Mouse (Mus musculus): Measurements from ENCODE around the gene Palmd.

Gene Palmd

DNA sequence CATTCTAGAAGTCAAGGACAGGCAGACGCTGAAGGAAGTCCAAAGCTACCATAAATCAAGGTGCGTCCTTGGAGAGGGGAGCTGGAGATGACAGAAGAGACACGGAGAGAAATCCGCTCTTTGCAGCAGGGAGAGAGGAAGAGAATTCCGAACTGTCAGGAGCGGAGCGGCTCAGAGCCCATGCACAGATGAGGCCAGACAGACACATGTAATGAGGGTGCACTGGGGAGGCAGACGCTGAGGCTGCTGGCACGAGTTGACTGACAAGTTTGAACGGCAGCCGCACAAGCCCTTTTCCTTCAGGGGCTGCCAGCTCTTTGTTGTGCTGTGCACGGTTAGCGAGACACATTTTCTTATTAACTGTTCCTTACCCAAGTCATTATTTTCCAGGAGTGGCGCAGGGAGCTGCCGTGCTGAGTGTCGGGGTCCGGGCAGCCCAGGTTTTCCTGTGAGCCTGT lies at the start of gene Palmd:
Gene Palmd (minus strand): TSS at position 448 of the 458 bp plus-strand sequence.
- DNase-seq: peak; percentile 68

DNA sequence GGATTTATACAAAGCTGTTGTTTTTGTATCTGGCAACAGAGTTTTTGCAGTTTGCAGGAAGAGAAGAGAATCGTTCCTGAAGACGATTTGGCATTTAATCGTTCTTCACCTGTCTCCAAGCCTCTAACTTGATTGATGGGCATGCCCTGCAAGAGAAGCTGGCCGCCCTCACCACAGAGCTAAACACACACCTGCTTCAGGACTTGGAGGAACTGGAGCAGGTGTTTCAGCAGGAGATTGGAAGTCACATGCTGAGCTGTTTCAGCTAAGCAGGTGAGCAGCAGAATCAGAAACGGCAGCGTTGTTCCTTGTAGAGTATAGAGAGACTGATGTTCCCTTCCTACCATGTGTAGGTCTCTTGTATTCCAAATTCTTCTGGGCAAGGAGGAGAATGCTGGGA lies 41.4 kb upstream of the Palmd start:
- DNase-seq: no peak

DNA sequence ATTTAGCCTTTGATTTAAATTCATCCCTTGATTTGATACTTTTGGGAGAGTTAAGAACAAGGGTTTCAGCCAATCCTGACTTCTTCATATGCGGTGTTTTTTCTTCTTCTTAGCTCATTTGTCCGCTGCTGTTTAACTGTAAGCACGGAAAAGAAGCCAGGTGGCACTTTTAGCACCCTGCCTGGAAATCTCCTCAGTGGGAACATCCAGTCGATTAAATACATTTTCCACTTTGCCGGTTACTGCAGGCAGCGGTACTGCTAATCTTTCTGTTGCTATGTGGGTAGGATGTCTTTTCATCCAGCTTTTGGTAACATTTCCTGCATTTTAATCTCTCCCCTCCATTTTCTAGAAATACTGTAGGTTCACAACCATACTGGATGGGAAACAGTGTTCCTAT lies 38.6 kb upstream of the Palmd start:
- no peak for DNase-seq

DNA sequence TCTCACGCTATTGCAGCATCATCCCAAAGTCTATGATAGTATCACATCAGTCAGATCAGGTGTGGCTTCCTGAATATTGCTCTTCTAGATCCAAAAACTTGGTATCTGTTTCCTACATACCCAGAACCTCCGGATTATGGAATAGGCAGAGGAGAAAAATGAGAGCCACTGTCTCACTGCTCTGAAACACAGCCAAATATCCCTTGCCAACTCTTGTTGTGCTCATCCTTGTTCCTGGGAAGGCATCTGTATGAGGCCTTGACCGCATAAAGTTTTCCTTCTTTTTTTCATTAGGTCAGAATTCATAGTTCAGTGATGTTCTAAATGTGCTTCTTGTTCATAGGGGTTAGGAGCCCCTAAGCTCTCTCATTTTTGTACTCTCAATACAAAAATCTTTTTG lies 37.8 kb upstream of the Palmd start:
- no peak for DNase-seq

DNA sequence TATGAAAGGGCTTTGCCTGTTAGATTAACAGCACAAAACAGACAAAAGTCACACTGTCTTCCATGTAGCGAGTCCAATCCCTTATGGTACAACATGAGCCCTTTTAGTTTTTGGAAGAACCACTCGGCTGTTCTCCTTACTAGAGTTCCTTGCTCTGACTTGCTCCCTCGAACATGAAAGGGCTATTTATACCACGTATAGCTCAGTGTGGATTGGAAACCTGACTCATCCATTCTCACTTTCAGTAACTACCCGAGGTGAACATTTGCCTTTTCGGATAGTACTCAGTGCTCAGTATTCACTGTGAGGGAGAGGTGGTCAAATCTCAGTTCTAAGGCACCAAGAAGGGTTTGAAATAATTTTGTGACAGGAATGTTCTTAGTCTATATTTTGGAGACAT lies 34.6 kb upstream of the Palmd start:
- no peak for DNase-seq

DNA sequence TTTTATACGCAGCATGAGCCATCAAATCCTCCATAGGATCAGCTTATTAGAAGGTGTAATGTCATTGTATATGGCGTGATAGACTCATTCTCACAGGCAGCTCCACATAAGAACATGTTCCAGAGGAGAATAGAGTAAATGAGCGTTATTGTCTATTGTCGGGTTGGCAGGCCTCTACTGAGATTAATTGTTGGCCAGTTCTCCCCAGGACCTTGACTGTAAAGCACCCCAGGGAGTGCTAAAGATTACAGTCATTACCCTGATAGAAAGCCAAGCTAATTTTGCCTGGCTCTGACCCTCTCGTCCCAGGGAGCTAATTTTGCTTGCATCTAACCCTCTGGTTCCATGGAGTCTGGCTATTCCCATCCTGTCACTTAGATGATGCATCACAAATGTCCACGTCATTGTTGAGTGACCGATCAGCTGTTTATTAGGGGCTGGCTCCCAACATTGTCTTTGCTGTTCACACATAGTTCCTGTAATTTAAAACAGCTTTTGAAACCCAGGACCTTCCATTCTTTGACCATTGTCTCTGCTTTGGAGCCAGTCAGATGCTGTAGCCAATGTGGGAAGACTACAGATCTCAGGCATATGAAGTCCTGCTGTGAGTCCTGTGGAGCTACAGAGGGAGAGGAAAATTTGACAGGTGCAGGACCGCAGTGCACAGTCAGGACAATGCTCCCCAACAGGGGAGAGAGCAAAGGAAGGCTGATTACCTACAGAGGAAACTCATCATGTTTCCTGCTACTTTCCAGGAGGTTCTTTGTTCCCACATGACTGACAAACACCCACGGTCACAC lies 33.1 kb upstream of the Palmd start:
- DNase-seq: no peak

DNA sequence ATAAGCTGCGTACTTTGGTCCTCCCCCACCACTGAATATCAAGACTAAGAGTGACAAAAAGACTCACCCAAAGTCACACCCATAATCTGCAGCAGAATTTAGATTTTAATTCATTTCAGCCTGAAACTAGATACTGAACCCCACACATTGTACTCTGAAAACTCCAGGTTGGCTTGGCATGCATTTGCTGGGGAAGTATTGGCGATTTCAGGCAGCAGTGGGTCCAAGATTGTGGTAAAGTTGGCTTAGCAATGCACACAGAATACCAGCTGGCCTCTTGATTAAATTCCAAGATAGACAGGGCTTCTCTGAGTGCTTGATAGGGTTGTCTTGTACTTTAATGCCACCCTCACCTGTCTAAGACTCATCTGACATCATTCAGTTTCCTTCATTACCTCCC lies 24.2 kb upstream of the Palmd start:
- DNase-seq: no peak

DNA sequence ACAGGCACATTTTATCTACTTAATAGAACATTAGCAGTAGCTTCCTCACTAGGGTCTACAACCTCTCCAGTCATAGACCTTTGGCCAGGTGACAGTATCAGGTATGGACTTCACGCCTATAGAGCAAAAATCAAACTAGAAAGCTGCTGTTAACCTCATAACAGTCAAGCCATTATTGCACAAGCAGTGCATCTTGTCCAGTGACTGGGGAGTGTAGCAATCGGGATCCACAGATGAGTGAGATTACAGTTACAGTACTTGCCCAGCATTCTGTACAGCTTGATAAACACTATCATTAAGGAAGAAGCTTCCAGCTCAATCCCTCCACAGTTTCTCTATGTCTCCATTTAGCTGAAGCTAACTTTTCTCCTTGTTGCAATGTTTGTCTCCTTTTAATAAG lies 22.4 kb upstream of the Palmd start:
- no peak for DNase-seq

DNA sequence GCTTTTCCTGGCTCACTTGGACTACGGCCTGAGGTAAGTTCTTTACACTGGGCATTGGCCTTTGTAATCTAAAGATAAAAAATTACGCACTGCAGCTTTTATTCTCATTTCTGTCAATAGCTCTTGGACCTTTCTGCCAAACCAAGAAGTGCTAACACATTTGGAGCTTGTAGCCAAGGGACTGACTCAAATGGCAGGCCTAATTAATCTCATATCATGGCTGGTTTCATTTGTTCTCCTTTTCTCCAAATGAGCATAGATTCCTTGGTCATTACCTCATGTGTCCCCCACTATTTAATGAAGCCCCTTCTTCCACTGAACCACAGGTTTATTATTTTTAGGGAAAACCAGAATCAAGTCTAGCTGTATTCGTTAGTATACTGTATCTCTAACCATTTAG lies 19.4 kb upstream of the Palmd start:
- DNase-seq: no peak

DNA sequence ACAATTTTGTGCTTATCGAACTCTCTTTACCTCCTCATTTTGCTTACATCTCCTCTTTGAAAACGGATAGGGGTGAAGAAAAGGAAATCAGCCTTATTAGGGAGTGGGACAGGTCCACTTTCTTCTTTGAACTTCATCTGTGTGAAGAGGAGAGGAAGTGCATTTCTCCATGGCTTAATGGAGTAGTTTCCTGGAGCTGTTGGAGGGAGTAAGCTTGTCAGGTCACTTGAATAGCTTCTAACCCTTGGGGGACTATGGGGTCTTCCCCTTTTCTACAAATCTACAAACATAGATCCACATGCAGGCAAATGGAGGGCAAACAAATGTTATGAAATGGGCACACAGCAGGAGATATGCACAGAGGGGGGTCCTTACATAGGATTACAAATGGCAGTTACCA lies 17.7 kb upstream of the Palmd start:
- no peak for DNase-seq

DNA sequence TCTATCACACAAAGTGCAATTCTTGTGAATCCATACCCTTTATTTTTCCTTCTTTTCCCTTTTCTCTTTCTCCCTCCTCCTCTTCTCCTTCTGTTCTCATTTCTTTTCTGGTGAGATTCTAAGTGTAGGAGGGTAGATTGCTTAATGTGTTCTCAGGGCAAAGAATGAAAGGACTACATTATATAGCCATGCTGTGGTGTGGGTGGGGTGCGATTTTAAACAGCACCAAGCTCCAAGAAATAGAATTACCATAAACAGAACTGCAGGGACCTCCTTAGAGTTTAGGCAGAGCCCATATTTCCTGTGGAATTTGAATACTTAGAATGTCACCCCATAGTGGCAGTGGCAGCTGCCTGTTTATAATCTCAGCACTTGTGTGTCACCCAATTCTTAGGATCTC lies 17.0 kb upstream of the Palmd start:
- no peak for DNase-seq

DNA sequence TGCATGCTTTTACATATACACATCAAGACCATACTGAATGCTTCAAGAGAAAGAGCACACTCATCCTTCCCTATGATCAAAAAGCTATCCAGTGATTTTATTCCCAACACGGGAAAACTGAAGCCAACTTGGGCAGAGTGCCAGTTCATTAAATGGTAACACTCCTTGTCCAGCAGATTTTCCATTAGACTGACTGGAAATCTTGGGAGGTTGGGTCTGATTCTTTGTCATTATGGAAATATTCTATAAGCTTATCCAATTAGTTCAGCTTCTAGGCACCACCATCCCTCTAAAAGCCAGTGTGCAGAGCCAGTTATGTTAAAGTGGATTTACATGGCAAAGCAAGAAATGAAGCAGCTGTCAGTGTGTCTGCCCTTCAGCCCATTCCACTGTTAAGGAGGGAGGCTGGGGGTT lies 16.3 kb upstream of the Palmd start:
- no peak for DNase-seq

DNA sequence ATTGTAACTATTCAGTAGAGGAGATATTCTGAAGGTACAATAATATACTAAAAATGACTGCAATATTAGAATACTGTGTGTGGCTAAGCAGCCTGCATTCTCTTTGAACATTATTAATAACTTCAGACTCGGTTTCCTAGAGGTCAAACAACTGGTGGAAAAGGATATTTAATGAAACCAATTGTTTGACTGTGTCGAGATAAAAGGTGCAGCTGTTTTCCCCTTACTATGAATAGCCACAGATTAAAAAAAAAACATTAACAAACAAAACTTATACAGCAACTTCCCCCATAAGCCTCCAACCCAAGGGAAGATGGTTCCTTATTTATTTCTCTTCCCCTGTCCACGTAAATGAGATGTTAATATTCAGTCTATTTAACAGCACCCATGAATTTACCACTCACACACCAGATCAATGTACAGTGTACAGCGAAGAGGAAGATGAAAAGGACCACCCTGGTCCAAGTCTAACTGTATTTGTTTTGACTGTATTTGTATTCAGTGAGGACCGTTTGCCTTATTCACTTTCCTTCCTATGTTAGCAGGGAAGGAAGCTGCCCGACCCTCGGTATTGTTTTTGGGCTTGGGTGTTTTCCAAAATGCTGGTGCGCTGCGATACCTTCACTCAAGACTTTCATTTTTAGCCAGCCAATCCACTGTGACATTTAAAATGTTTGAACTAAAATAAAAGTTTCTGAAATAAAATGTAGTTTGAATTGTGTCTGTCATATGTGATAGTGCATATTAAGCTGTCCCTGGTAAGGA lies 13.2 kb upstream of the Palmd start:
- DNase-seq: no peak

DNA sequence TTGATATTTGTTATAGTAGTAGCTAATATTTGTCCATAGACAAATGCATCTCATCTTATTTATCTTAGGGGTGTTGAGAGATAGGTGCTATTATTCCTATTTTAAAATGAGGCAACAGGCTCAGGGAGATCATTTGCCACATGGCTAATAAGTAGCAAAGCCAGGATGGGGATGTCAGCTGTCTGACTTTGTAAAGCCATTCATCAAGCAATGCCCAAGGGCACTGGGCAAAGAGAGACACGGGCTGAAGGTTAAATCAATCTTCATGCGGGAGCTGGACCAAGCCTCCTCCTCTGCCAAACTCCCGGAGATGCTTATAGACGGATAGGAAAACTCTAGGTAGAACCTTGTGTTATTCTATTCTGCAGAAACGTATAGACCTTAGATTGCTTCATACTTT lies 999 bp upstream of the Palmd start:
- DNase-seq: no peak

DNA sequence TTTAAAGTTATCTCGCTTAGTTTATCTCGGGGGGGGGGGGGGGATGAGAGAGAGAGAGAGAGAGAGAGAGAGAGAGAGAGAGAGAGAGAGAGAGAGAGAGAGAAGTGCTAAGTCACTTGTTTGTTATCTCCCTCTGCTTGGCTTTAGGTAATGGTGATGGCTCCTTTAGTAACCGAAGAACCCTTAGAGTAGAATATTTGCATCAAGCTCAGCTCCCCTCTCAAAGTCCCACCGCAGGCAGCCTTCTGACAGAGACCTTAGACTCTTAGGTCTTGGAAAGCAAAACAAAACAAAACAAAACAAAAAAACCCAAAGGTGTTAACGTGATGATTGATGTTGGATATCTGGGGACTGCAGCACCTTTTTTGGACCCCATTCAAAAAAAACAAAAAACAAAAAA lies 216 bp upstream of the Palmd start:
- DNase-seq: no peak

DNA sequence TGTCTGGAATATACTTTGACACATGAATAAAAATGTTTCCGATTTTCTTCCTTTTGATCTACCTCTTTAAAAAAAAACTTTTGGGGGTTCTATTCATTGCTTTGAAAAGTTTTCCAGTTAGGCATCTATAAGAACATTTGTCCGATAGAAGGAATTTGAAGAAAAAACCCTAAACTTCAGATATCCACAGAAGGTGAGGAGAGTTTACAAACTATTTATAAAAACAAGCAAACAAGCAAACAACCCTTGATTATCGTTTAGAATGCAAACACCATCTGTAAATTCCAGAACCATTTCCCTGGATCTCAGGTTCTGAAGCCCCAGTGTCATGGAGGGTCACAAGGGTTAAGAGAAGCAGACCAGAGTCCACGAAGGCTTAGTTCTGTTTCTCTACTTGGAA lies 820 bp downstream of the Palmd start, which contains the start of gene 4930455H04Rik:
Gene 4930455H04Rik (plus strand): TSS at position 301 of the 400 bp plus-strand sequence.
- no peak for DNase-seq

DNA sequence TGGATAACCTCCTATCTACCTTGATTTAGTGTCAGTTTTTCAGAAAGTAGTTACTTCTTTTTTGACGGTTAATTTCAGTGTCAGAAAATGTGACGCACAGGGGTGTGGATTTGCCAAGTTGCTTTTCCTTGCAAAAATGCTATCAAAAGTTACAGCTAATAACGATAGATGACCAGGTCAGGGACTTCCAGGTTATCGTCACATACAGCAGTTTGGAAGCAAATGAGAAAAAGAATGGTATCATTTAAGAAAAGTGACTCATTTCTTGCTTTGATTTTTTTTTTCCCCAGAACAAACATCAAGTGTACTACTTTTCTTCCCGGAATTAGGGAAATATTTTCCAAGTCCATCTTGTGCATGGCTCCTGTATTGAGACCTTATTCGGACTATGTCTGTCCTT lies 1.4 kb downstream of the Palmd start:
- no peak for DNase-seq

DNA sequence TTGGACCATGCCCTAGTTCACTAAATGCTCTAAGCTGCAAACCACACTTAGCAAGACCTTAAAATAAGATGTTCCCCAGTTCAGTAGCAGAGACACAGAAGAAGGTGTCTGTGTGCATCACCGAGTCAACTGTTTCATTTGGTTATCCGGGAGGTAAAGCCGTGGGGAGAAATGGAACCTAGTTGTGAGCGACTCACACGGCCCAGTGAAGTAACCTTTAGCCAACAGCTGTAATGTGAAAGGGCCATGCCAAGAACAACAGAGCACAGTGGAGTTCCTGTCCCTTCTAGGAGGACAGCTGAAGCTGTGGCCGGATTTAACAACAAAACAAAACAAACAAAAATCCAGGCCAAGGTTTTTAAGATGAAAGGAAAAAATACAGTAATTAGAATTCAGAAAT lies 2.0 kb downstream of the Palmd start:
- peak; percentile 41 for DNase-seq

DNA sequence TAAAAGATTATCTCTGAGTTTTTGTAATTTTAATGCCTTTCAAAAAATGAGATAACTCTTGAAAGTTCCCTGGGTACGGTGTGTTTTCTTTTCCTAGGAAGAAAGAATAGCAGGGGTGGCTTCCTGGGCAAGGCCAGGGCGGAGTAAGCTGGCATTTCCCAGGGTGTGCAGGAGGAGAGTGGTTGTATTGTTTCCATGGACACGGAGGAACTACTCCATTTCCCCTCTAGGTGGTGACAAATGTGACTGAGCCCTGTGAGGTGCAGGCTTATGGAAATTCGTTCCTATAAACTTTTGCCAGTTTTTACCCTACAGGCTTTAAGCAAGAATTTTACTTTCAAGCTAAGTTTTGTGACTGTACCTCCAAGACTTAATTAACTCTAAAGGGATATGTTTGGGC lies 2.6 kb downstream of the Palmd start:
- peak; percentile 66 for DNase-seq

DNA sequence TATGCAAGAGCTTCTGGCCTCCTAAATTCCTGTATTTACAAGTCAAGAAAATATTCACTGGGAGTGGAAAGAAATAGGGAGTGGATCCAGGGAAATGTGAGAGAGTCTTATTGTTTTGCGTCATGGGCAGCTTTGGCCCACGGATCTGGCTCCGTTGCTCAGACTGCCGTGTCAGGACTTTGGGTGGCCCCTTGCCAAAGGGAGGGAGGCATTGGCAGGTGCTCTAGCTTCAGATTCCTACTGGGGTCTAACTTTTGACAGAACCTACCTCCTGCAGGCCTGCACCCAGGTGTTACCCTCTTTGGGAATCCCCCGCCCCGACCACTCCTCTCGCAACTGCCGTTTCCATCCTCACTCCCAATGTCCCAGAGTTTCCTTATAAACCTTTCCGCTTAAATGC lies 4.4 kb downstream of the Palmd start:
- peak; percentile 55 for DNase-seq

DNA sequence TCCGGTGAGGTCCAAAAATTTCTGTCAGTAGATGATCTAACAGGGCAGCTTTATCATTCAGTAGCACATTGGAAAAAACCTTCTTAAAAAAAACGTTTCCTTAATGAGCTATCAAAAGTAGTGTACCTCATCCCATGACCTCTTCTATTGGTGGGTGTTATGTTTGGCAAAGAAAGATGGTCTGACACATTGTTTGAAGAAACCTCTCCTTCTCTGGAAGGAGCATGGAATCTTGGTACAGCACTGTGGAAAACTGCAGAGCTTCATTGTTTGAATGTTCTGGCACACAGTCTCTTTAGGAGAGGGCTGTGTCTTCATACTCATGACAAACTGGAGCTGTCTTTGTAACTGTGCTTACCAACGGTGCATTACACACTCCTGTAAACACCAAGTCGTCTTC lies 5.6 kb downstream of the Palmd start:
- no peak for DNase-seq

DNA sequence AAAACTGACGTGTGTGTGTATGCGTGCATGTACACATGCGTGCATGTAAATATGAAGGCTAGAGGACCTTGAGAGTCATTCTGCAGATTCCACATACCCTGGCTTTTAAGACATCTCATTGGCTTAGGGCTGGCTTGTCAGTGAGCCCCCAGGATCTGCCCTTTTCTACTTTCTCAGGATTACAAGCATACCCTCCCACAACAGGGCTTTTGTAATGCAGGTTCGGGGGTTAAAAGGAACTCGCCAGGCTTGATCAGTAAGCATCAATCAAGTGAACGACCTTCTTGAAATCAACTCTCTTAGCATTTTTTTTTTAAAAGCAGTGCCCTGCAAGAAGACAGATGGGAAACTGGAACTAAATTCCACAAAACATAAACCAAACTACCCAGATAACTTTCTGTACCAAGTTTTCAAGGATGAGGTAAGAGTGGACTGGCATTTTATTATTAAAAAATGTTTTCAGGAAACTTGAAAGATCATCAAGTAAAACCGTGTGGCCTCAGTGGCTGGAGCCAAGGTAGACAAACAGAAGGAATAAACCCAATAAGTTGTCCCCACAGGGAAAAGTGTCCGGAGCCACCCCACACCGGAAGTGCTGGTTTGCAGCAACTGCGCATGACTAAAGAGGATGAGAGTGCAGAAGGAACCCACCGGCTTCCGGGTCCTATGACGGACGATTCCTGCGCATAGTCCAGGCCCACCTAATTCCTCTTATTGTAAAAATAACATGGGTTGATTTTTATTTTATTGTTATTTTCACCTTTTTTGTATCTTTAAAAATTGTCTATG lies 7.2 kb downstream of the Palmd start:
- no peak for DNase-seq

DNA sequence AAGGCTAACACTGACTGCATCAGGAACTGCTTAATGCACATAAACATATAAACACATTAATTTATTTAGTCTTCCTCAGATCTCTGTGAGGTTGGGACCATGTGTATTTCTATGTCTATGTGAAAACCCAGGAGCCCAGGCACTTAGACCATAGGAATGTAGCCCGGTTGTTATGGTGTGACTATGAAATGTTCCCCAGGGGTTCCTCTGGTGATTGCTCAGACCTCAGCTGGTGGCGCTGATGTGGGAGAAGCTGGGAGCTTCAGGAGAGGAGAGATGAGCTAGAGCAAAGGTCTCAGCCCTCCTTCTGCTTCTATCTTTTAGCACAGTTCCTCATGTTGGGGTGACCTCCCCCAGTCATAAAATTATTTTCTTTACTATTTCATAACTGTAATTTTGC lies 8.4 kb downstream of the Palmd start:
- no peak for DNase-seq

DNA sequence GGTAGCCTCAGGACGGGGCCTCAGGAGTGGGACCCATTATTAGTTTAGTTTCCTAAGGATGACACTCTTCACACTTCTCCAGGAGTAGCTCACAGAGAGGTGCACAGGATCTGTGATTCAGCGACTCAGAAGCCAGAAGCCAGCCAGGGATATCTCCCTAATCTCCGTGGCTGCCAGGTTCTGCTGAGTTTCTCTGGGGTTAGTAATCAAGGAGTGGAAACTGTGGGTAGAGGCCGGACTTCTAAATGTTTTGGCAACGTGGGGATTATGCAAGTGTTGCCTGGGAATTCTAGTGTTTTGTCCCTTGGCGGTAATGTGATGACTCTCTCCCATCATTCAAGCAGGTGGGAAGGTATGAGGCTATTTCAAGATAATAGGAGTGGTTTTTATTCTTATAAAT lies 13.7 kb downstream of the Palmd start:
- DNase-seq: no peak

Data from lung, postnatal 14 days (tissue).